Mouse (Mus musculus): ENCODE results near the gene Agpat3.

GRCm38 (mm10) chr10:78317270-78317923 is 34.9 kb downstream of the Agpat3 start:
- TF ChIP-seq CTCF (IDR thresholded peaks at IDR 0.05; ENCODE audit: control insufficient read depth, insufficient read depth, low read length) = no peak
- TF ChIP-seq POLR2A (IDR thresholded peaks at IDR 0.05; ENCODE audit: borderline replicate concordance, control insufficient read depth, low read depth, low read length) = no peak
